Mouse (Mus musculus): ENCODE measurements around the gene Trim65. TPM values are rescaled to one million over a fixed set of nuclear protein-coding genes. Genes with fewer than 3 reads are reported as not detected.
"Not testable (repeated sequence)": the region's sequence is repeated elsewhere in the genome, so short reads cannot be mapped to it uniquely, and the experiment has no call there.

The Trim65 gene
- polyA plus RNA-seq, 1 experiment: 9.6 TPM

DNA sequence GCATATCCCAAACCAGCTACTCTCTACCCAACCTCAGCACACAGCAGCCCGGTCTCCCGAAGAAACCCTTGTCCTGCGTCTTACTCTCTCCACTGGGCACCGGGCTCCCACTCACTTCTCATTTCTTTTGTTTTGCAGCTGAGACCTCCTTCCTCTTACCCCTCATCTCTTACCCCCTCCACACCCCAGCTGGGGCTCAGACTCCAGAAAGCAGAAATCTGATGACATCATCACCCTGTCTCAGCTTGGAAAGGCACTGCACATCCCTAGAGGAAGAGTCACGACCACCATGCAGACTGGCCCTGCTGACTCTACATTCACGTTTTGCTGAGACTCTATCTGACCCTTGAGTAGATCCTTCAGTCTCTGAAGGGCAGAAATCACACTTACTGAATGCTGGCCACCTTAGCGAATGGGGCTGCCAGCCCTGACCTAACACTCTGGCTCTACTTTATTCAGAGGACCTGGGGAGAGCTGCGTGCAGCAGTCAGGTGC is 888 bp downstream of the Trim65 start:
- no peak for DNase-seq
- Histone ChIP-seq H3K27me3 (replicated peaks; ENCODE audit: control insufficient read depth, insufficient read depth, low read length) (no peaks in the 10 kb centered on the region), H3K4me3 (ENCODE audit: insufficient read depth, low read depth, low read length) (peak overlapping the region; percentile 71), H3K27ac (ENCODE audit: insufficient read depth, low read depth, low read length) (peak overlapping the region; percentile 36), H3K4me1 (ENCODE audit: control insufficient read depth, insufficient read depth, low read length) (peaks cover 27% of the 10 kb centered on the region), H3K36me3 (ENCODE audit: control insufficient read depth, insufficient read depth, low read length) (peaks cover 4% of the 10 kb centered on the region)
- WGBS: 41% methylated on average over 8 of the region's 8 CpGs
- TF ChIP-seq POLR2A (IDR thresholded peaks at IDR 0.05; ENCODE audit: low read depth, low read length) (no peak), CTCF (conservative IDR thresholded peaks at IDR 0.05; ENCODE audit: insufficient read depth, insufficient read length, low read depth, low read length) (no peak)

GRCm38 (mm10) chr11:116129091-116129790 is 1.7 kb downstream of the Trim65 start:
- Histone ChIP-seq H3K4me1 (ENCODE audit: control insufficient read depth, insufficient read depth, low read length) (peaks cover 27% of the 10 kb centered on the region), H3K27me3 (replicated peaks; ENCODE audit: control insufficient read depth, insufficient read depth, low read length) (no peaks in the 10 kb centered on the region), H3K4me3 (ENCODE audit: insufficient read depth, low read depth, low read length) (no peak overlapping the region; the same call in 1 of the 2 replicates), H3K27ac (ENCODE audit: insufficient read depth, low read depth, low read length) (no peak overlapping the region), H3K36me3 (ENCODE audit: control insufficient read depth, insufficient read depth, low read length) (peaks cover 4% of the 10 kb centered on the region)
- DNase-seq: no peak
- TF ChIP-seq CTCF (conservative IDR thresholded peaks at IDR 0.05; ENCODE audit: insufficient read depth, insufficient read length, low read depth, low read length) (no peak), POLR2A (IDR thresholded peaks at IDR 0.05; ENCODE audit: low read depth, low read length) (no peak)
- WGBS: 76% methylated on average over 9 of the region's 9 CpGs

- Histone ChIP-seq H3K27ac (ENCODE audit: insufficient read depth, low read depth, low read length) (no peak overlapping the region), H3K36me3 (ENCODE audit: control insufficient read depth, insufficient read depth, low read length) (peaks cover 4% of the 10 kb centered on the region), H3K4me3 (ENCODE audit: insufficient read depth, low read depth, low read length) (no peak overlapping the region), H3K4me1 (ENCODE audit: control insufficient read depth, insufficient read depth, low read length) (peaks cover 27% of the 10 kb centered on the region), H3K27me3 (replicated peaks; ENCODE audit: control insufficient read depth, insufficient read depth, low read length) (no peaks in the 10 kb centered on the region)
- TF ChIP-seq POLR2A (IDR thresholded peaks at IDR 0.05; ENCODE audit: low read depth, low read length): no peak
- no peak for TF ChIP-seq CTCF (conservative IDR thresholded peaks at IDR 0.05; ENCODE audit: insufficient read depth, insufficient read length, low read depth, low read length)
- WGBS: 82% methylated on average over 9 of the region's 9 CpGs
- no peak for DNase-seq
Observed at GRCm38 (mm10) chr11:116127986-116128385, 2.9 kb downstream of the Trim65 start.

DNA sequence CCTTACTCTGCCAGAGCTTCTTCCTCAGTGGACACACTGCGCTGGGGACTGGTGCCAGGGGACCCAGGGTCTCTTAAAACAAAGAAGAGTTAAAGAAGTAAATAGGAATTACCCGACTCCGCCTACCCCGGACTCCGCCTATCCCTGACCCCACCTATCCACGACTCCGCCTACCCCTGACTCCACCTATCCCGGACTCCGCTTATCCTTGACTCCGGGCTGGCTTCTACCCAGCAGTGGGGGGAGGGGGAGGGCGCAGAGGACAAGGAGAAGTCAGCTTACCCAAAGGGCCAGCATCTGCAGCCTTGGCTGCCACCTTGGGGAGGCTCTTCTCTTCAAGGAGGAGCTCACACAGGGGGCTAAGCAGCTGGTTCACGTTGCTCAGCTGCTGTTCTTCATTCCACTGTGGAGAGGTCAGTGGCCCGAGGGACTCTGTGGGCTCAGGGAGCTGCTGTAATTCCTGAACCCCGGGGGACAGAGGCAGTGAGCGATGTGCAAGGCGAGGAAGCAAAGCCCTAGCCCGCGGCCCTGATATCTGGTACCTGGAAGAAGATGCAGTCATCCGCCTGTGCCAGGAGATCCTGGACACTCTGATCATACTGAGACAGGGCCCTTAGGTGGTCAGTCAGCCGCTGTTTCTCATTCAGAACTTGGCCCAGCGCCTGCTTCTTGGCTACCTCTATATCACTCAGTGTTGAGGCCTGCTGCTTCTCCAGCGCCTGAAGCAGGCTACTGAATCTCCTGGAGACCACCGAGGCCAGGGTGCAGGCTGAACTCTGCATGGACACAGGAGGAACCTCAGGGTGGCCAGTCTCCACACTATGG is 3.6 kb downstream of the Trim65 start, which contains the start of gene Trim47:
TSS of gene Trim47 (minus strand) at position 55 of the 825 bp plus-strand sequence.
- TF ChIP-seq CTCF (conservative IDR thresholded peaks at IDR 0.05; ENCODE audit: insufficient read depth, insufficient read length, low read depth, low read length) (no peak), POLR2A (IDR thresholded peaks at IDR 0.05; ENCODE audit: low read depth, low read length) (no peak)
- Histone ChIP-seq H3K4me3 (ENCODE audit: insufficient read depth, low read depth, low read length) (no peak within 1 kb of the TSS), H3K36me3 (ENCODE audit: control insufficient read depth, insufficient read depth, low read length) (peaks cover 4% of the 10 kb centered on the region), H3K4me1 (ENCODE audit: control insufficient read depth, insufficient read depth, low read length) (peaks cover 27% of the 10 kb centered on the region), H3K27me3 (replicated peaks; ENCODE audit: control insufficient read depth, insufficient read depth, low read length) (no peaks in the 10 kb centered on the region), H3K27ac (ENCODE audit: insufficient read depth, low read depth, low read length) (no peak within 1 kb of the TSS)
- DNase-seq: peak; percentile 94
- 41% methylated on average over 23 of the region's 23 CpGs for WGBS

- TF ChIP-seq CTCF (conservative IDR thresholded peaks at IDR 0.05; ENCODE audit: insufficient read depth, insufficient read length, low read depth, low read length): no peak
- TF ChIP-seq POLR2A (IDR thresholded peaks at IDR 0.05; ENCODE audit: low read depth, low read length): no peak
- 97% methylated on average over 15 of the region's 15 CpGs for WGBS
- DNase-seq: no peak
- Histone ChIP-seq H3K4me1 (ENCODE audit: control insufficient read depth, insufficient read depth, low read length) (peaks cover 25% of the 10 kb centered on the region), H3K27ac (ENCODE audit: insufficient read depth, low read depth, low read length) (no peak overlapping the region), H3K27me3 (replicated peaks; ENCODE audit: control insufficient read depth, insufficient read depth, low read length) (no peaks in the 10 kb centered on the region), H3K4me3 (ENCODE audit: insufficient read depth, low read depth, low read length) (no peak overlapping the region), H3K36me3 (ENCODE audit: control insufficient read depth, insufficient read depth, low read length) (peaks cover 4% of the 10 kb centered on the region)
Observed at GRCm38 (mm10) chr11:116126261-116126660, 4.7 kb downstream of the Trim65 start.

DNA sequence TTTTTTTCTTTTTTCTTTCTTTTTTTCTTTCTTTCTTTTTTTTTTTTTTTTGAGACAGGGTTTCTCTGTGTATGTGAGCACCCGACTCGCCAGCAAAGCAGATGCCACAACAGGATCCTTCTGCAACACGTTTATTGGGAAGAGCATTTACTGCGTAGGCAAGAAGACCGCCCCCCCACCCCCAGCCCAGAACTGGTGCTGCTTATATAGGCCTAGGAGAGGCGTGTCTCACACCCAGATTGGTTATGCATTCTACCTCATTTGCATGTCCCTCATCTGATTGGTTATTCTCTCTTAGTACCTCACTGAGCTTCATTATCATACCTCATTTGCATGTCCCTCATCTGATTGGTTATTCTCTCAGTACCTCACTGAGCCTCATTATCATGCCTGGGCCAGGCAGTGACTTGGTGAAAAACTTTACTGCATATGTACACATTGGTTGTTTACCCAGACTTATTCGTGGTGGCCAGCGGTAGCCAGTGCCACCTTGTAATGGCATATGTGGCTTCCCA is 9.1 kb downstream of the Trim65 start:
- DNase-seq; H3K4me1 ChIP-seq (ENCODE audit: control insufficient read depth, insufficient read depth, low read length); H3K27me3 ChIP-seq (replicated peaks; ENCODE audit: control insufficient read depth, insufficient read depth, low read length); H3K4me3 ChIP-seq (ENCODE audit: insufficient read depth, low read depth, low read length); H3K36me3 ChIP-seq (ENCODE audit: control insufficient read depth, insufficient read depth, low read length); H3K27ac ChIP-seq (ENCODE audit: insufficient read depth, low read depth, low read length): not testable (repeated sequence)
- 93% methylated on average over 8 of the region's 8 CpGs for WGBS

DNA sequence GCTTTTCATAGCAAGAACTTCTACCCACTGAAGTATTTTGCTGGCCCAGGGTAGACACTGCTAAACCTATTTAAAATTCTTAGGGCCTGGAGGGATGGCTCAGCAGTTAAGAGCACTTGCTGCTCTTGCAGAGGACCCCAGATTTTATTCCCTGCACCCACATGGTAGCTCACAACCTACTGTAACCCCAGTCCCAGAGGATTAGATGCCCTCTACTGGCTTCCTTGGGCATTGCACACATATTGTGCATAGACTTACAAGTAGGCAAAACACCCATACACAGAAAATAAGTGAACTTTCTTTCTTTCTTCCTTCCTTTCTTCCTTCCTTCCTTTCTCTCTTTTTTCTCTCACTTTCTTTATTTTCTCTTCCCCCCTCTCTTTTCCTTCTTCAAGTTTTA is 13.1 kb downstream of the Trim65 start:
- H3K4me1 ChIP-seq (ENCODE audit: control insufficient read depth, insufficient read depth, low read length): no peaks in the 10 kb centered on the region
- TF ChIP-seq CTCF (conservative IDR thresholded peaks at IDR 0.05; ENCODE audit: insufficient read depth, insufficient read length, low read depth, low read length): 0 out of 2 replicates have a peak, but pooled peaks have one; percentile 24
- no peak for TF ChIP-seq POLR2A (IDR thresholded peaks at IDR 0.05; ENCODE audit: low read depth, low read length)
- no peaks in the 10 kb centered on the region for H3K27me3 ChIP-seq (replicated peaks; ENCODE audit: control insufficient read depth, insufficient read depth, low read length)
- no peak overlapping the region for H3K27ac ChIP-seq (ENCODE audit: insufficient read depth, low read depth, low read length)
- no peaks in the 10 kb centered on the region; the same call in 1 of the 2 replicates for H3K36me3 ChIP-seq (ENCODE audit: control insufficient read depth, insufficient read depth, low read length)
- DNase-seq: peak; percentile 40
- no peak overlapping the region for H3K4me3 ChIP-seq (ENCODE audit: insufficient read depth, low read depth, low read length)
